Mouse (Mus musculus) myocyte (in vitro differentiated cells): ENCODE results near the gene Cx3cl1. TPM values are rescaled to one million over a fixed set of nuclear protein-coding genes. Genes with fewer than 3 reads are reported as not detected.
A peak's percentile ranks its signal among the peaks of the same experiment; 100 is the strongest.

Experiments used
- H3K27me3 ChIP-seq: one replicate; pipeline ENCODE4 v1.6.1; 2011; ENCODE audit not compliant: control insufficient read depth, insufficient read depth, insufficient read length
- H3K36me3 ChIP-seq: one replicate; pipeline ENCODE4 v1.6.1; 2011; ENCODE audit not compliant: control insufficient read depth, insufficient read depth
- H3K4me2 ChIP-seq: one replicate; pipeline ENCODE4 v1.6.1; 2011; ENCODE audit warnings: low read depth, control low read depth
- H3K4me3 ChIP-seq: one replicate; pipeline ENCODE4 v1.5.1; 2011; ENCODE audit warnings: mild to moderate bottlenecking, control low read depth, moderate library complexity
- H3K79me2 ChIP-seq: one replicate; pipeline ENCODE4 v1.6.1; 2011; ENCODE audit not compliant: control insufficient read depth, insufficient read depth
- H3ac ChIP-seq: one replicate; pipeline ENCODE4 v1.6.1; 2011; ENCODE audit not compliant: control insufficient read depth, insufficient read length
- CEBPB ChIP-seq: IDR thresholded peaks from 2 replicates; pipeline ENCODE4 v1.6.1; 2011; ENCODE audit warnings: mild to moderate bottlenecking, moderate library complexity; ENCODE audit not compliant: poor library complexity, insufficient read depth, severe bottlenecking
- E2F4 ChIP-seq: IDR thresholded peaks from one replicate; pipeline ENCODE4 v1.6.1; 2011; ENCODE audit warnings: mild to moderate bottlenecking, control low read depth, moderate library complexity; ENCODE audit not compliant: insufficient read depth
- MAX ChIP-seq: IDR thresholded peaks from one replicate; pipeline ENCODE4 v1.6.1; 2011; ENCODE audit warnings: low read depth, mild to moderate bottlenecking, control low read depth
- MYOD1 ChIP-seq, 3 experiments: IDR thresholded peaks; one replicate each; pipeline ENCODE4 v1.6.1; 2011; ENCODE audit warnings: control low read depth in 2 of 3, low read depth in 2 of 3, mild to moderate bottlenecking in 2 of 3, moderate library complexity in 1 of 3; ENCODE audit not compliant: insufficient read length in 2 of 3, control insufficient read depth in 1 of 3
- MYOG ChIP-seq, 3 experiments: IDR thresholded peaks; one replicate each; pipeline ENCODE4 v1.6.1; 2011; ENCODE audit warnings: control low read depth in 2 of 3, low read depth in 2 of 3, mild to moderate bottlenecking in 2 of 3; ENCODE audit not compliant: insufficient read length in 2 of 3, control insufficient read depth in 1 of 3, insufficient read depth in 1 of 3
- POLR2A ChIP-seq: IDR thresholded peaks from one replicate; pipeline ENCODE4 v1.6.1; 2011; ENCODE audit warnings: low read depth, mild to moderate bottlenecking, control low read depth, moderate library complexity; ENCODE audit not compliant: insufficient read length
- POLR2AphosphoS2 ChIP-seq: IDR thresholded peaks from one replicate; pipeline ENCODE4 v1.6.1; 2011; ENCODE audit warnings: low read depth, control low read depth; ENCODE audit not compliant: insufficient read length
- REST ChIP-seq: IDR thresholded peaks from one replicate; pipeline ENCODE4 v1.6.1; 2011; ENCODE audit warnings: mild to moderate bottlenecking, control low read depth, moderate library complexity; ENCODE audit not compliant: insufficient read depth, insufficient read length
- SRF ChIP-seq: IDR thresholded peaks from one replicate; pipeline ENCODE4 v1.6.1; 2011; ENCODE audit warnings: low read depth; ENCODE audit not compliant: control insufficient read depth, insufficient read length
- TCF12 ChIP-seq: IDR thresholded peaks from one replicate; pipeline ENCODE4 v1.6.1; 2011; ENCODE audit warnings: mild to moderate bottlenecking, control low read depth; ENCODE audit not compliant: poor library complexity, insufficient read depth, severe bottlenecking
- TCF3 ChIP-seq: IDR thresholded peaks from one replicate; pipeline ENCODE4 v1.6.1; 2011; ENCODE audit warnings: low read depth, control low read depth; ENCODE audit not compliant: insufficient read length
- USF1 ChIP-seq: IDR thresholded peaks from one replicate; pipeline ENCODE4 v1.6.1; 2011; ENCODE audit warnings: low read depth, mild to moderate bottlenecking, control low read depth, moderate library complexity
- polyA plus RNA-seq: library from polyadenylated mRNA; unstranded; fragments of >200 nt; fragmentation: generic; extraction: Trizol; gene quantifications from one replicate; pipeline ENCODE4 v1.2.1, GENCODE M21; 2012; ENCODE audit warnings: missing spikeins

The Cx3cl1 gene
- polyA plus RNA-seq, 1 experiment = 8.3 TPM

- TF ChIP-seq SRF (no peak), MYOG (IDR thresholded peaks at IDR 0.05; ENCODE audit: control insufficient read depth in 1 of 3, insufficient read depth in 1 of 3, insufficient read length in 2 of 3, low read depth in 2 of 3) (no peak), TCF12 (no peak)
These were observed 17.6 kb downstream of the Cx3cl1 start for GRCm38 (mm10) chr8:94789256-94789955.

DNA sequence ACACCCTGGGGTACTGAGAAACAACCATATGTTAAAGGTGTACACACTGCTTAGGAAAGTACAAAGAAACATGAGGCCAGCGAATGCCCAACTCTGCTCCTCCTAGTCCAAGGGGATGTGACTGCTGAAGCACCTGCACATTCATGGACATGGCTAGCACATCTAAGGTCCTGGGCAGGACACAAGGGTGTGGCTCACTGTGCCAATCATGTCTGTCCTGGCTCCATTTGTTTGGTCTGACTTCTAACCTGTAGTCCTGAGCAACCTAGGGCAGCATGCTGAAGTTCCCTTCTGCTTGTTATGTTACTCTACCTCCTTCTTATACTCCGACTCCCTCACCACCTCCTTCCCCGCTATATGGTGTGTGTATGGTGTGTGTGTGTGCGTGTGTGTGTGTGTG lies 22.6 kb downstream of the Cx3cl1 start:
- Histone ChIP-seq H3K4me2 (no peak overlapping the region), H3K27me3 (no peaks in the 10 kb centered on the region), H3K36me3 (no peaks in the 10 kb centered on the region), H3K4me3 (no peak overlapping the region), H3ac (no peak overlapping the region), H3K79me2 (no peaks in the 10 kb centered on the region)
- TF ChIP-seq POLR2A (no peak), CEBPB (no peak), MYOG (IDR thresholded peaks at IDR 0.05; ENCODE audit: control insufficient read depth in 1 of 3, insufficient read depth in 1 of 3, insufficient read length in 2 of 3, low read depth in 2 of 3) (no peak), E2F4 (no peak), MYOD1 (IDR thresholded peaks at IDR 0.05; ENCODE audit: control insufficient read depth in 1 of 3, insufficient read length in 2 of 3, low read depth in 2 of 3) (no peak), POLR2AphosphoS2 (no peak), SRF (no peak), REST (no peak), USF1 (no peak)

More at GRCm38 (mm10) chr8:94789256-94789955, 17.6 kb downstream of the Cx3cl1 start:
- Histone ChIP-seq H3K36me3 (no peaks in the 10 kb centered on the region), H3K4me2 (peak overlapping the region; percentile 28), H3K27me3 (no peaks in the 10 kb centered on the region), H3K4me3 (no peak overlapping the region), H3ac (no peak overlapping the region), H3K79me2 (no peaks in the 10 kb centered on the region)

GRCm38 (mm10) chr8:94794782-94795181 lies 23.0 kb downstream of the Cx3cl1 start:
- Histone ChIP-seq H3K4me2 (no peak overlapping the region), H3K79me2 (no peaks in the 10 kb centered on the region), H3K36me3 (no peaks in the 10 kb centered on the region), H3ac (no peak overlapping the region), H3K27me3 (no peaks in the 10 kb centered on the region), H3K4me3 (no peak overlapping the region)
- no peak for TF ChIP-seq POLR2A
- no peak for TF ChIP-seq POLR2AphosphoS2
- TF ChIP-seq USF1 = no peak
- no peak for TF ChIP-seq MYOD1 (IDR thresholded peaks at IDR 0.05; ENCODE audit: control insufficient read depth in 1 of 3, insufficient read length in 2 of 3, low read depth in 2 of 3)
- TF ChIP-seq REST = no peak
- TF ChIP-seq TCF3 = no peak
- TF ChIP-seq SRF = no peak
- no peak for TF ChIP-seq TCF12
- TF ChIP-seq CEBPB = no peak
- no peak for TF ChIP-seq MAX
- no peak for TF ChIP-seq E2F4

DNA sequence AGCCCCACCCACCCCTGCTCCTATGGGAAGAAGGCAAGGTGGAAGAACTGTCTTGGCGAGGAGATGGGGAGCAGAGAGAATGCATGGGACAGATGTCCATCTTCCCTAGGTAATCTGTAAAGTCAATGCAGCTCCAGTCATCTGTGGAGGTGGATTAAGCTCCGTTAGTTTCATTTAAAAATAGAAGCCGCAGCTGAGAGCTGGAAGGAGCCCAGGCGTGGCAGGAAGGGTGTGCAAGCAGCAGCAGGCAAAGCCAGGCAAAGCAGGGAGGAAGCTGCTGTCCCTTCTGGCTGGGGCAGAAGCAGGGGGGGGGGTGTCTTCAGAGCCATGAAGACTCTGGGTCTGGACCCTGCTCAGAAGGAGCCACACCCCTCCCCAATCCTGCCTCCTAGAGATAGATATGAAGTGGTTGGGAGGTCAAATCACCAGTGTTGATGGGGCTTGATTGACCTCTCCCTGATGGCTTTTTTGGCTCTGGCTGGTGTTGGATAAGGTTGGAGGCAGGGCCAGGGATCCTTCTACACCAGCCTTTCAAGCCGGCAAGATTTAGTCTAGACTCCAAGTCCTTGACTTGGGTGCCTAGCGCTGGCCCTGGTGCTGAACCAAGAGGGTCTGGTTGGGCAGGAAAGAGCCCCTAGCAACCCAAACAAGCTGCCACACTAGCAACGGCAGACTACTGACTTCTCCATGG lies 28.6 kb downstream of the Cx3cl1 start:
- Histone ChIP-seq H3K4me2 (no peak overlapping the region), H3K79me2 (no peaks in the 10 kb centered on the region), H3K27me3 (no peaks in the 10 kb centered on the region), H3K4me3 (no peak overlapping the region), H3ac (no peak overlapping the region), H3K36me3 (no peaks in the 10 kb centered on the region)
- peak; percentile 59 for TF ChIP-seq REST
- peak in 1 of 3 experiments; percentile 36 for TF ChIP-seq MYOG (IDR thresholded peaks at IDR 0.05; ENCODE audit: control insufficient read depth in 1 of 3, insufficient read depth in 1 of 3, insufficient read length in 2 of 3, low read depth in 2 of 3)
- TF ChIP-seq MYOD1 (IDR thresholded peaks at IDR 0.05; ENCODE audit: control insufficient read depth in 1 of 3, insufficient read length in 2 of 3, low read depth in 2 of 3) = peak in 1 of 3 experiments; percentile 20
- no peak for TF ChIP-seq TCF3

GRCm38 (mm10) chr8:94801293-94802095 lies 29.7 kb downstream of the Cx3cl1 start:
- Histone ChIP-seq H3K4me3 (no peak overlapping the region), H3ac (no peak overlapping the region), H3K27me3 (no peaks in the 10 kb centered on the region), H3K4me2 (no peak overlapping the region), H3K36me3 (no peaks in the 10 kb centered on the region), H3K79me2 (no peaks in the 10 kb centered on the region)
- TF ChIP-seq USF1 (no peak), E2F4 (no peak), TCF12 (no peak), TCF3 (no peak), POLR2AphosphoS2 (no peak), MYOD1 (IDR thresholded peaks at IDR 0.05; ENCODE audit: control insufficient read depth in 1 of 3, insufficient read length in 2 of 3, low read depth in 2 of 3) (no peak), REST (no peak), CEBPB (no peak), MAX (no peak), MYOG (IDR thresholded peaks at IDR 0.05; ENCODE audit: control insufficient read depth in 1 of 3, insufficient read depth in 1 of 3, insufficient read length in 2 of 3, low read depth in 2 of 3) (no peak), POLR2A (no peak), SRF (no peak)
